Mouse (Mus musculus): ENCODE results near the gene Gm38655. TPM values are rescaled to one million over a fixed set of nuclear protein-coding genes. Genes with fewer than 3 reads are reported as not detected.

Gene Gm38655
- polyA plus RNA-seq (2015; fragmentation: Nextera tagmentation; extraction: Ambion mirVana), result not detected in 2 replicates

DNA sequence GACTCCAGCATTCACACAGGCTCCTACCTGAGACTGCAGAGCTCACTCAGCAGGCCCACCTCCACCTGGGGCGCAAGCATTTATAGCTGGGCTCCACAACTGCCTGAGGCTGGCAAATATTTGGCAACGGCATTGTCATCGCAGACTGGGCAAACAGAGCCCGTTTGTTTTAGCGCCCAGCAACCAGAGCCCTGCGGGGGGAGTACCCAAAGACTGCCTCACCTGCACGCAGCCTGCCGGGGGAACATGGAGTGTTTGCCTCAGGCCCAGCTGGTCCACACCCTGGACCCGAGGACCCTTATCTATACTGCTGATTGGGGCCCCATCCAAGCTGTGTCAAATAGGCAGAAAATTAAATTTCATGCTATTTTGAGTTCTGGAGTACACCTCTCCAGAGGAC, at the start of gene Gm38655:
Gene Gm38655 (minus strand): TSS at position 61 of the 400 bp plus-strand sequence.

DNA sequence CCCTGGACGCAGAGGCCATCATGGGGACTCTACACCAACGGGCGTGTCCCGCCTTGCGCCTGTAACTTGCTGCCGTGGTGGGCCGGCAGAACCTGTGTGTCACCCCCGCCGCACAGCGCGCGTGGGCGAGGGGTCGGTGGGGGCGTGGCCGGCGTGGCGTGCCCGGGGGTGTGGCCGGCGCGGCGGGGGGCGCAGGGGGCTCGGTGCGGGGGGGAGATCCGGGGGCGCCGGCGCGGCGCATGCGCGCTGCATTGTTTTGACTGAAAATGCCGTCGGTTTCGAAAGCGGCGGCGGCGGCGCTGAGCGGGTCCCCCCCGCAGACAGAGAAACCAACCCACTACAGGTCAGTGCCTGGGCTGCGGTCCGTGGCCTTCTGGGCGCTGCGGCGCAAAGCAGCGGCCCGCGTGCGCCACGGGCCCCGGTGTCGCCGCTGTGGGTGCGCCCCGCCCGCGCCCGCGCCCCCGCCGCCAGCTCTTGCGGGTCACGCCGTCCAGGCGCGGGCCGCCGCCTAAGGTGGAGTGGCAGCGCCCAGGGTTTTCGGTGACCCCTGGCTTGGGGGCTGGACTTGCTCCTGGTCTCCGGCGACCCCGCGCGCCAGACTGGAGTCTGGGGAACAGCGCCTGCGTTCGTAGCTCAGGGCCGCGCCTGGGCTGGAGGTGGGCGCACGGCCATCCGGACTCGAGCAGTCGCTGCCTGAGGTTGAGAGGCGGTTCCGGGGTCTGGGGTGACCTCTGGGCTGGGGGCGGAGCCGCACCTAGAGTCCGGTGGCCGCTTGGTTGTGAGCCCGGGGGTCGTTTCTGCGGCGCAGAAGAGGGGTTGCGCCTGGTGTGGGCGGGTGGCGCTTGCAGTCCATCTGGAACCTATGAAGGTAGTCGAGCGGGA, 13.1 kb upstream of the Gm38655 start, which contains the start of gene Unkl:
Gene Unkl (plus strand): TSS at position 248 of the 882 bp plus-strand sequence.

DNA sequence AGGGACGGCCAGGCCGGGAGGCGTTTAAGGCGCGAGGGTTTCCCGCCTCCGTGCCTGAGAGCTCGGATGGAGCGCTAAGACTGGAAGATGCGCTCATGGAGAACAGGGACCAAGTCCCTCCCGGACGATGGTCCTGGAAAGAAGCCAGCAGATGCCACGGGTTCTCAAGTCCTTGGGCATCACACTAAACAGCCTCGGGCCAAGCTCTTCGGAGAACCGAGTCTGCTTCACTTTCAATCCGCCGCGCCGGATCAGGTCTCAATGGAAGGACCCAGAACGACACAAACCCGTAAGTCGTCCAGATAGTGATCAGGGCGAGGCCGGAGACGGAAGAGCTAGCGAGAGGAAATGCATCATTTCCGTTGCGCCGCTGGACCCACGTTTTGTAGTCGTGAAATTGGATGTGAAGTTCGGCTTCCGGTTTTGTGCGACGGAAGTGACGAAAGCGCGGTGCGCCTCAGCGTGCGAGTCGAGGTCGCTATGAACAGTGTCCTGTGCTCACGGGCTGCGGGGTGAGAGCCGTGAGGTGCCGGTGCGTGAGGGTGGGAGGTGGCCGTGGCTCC, 8.9 kb upstream of the Gm38655 start, which contains the start of gene BC003965:
Gene BC003965 (plus strand): TSS at position 426 of the 563 bp plus-strand sequence.

DNA sequence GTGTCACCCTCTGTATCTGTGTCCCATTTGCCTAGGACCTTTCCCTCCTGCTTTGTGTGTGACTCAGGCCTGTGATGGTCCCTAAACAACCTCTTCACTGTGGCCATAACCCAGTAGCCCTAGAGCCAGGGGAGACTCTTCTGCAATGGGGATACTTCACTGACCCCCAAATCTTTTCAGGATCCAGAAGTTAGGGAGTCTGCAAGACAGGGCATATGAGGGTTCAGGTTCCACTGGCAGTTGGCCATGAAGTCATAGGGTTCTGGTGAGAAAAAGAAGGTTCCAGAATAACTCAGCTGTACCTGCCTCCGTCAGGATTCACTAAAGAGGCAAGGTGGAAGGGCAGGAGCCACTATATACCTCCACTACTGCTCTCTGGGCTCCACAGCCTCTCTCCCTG, 13.1 kb downstream of the Gm38655 start, which contains the start of gene Ccdc154:
Gene Ccdc154 (plus strand): TSS at position 301 of the 400 bp plus-strand sequence.

DNA sequence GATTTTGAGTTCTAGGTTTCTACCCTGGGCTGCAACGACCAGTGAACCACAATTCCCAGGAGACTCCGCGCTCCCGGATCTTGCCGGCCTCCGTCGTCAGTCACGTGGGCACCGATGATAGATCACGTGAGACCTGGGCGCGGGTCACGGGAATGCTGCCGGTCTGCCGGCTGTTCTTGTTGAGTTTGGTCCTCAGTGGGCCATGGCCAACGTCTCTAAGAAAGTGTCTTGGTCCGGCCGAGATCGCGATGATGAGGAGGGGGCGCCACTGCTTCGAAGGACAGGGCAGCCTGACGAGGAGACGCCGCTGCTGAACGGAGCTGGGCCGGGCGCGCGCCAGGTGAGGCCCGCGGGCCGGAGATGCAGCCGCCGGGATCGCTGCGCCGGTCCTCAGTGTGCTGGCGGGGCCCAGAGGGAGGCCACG, 42.0 kb downstream of the Gm38655 start, which contains the start of gene Clcn7:
Gene Clcn7 (plus strand): TSS at position 117 of the 424 bp plus-strand sequence.

Other genes starting within 250 kb of the Gm38655 start
- 12.6 and 13.3 TPM in 2 replicates for gene Mapk8ip3, start 238.5 kb downstream of the Gm38655 start, polyA plus RNA-seq (2015; fragmentation: Nextera tagmentation; extraction: Ambion mirVana)
- gene Jpt2, start 214.8 kb downstream of the Gm38655 start, polyA plus RNA-seq (2015; fragmentation: Nextera tagmentation; extraction: Ambion mirVana), result 45.9 and 49.2 TPM in 2 replicates
- 5.2 and 5.9 TPM in 2 replicates for gene Cramp1l, start 159.7 kb downstream of the Gm38655 start, polyA plus RNA-seq (2015; fragmentation: Nextera tagmentation; extraction: Ambion mirVana)
- 80.5 and 98.2 TPM in 2 replicates for gene Ift140, start 159.4 kb downstream of the Gm38655 start, polyA plus RNA-seq (2015; fragmentation: Nextera tagmentation; extraction: Ambion mirVana)
- 24.2 and 26.6 TPM in 2 replicates for gene Tmem204, start 91.9 kb downstream of the Gm38655 start, polyA plus RNA-seq (2015; fragmentation: Nextera tagmentation; extraction: Ambion mirVana)
- 18.4 and 24.4 TPM in 2 replicates for gene Telo2, start 59.5 kb downstream of the Gm38655 start, polyA plus RNA-seq (2015; fragmentation: Nextera tagmentation; extraction: Ambion mirVana)
- not detected in 2 replicates for gene Ptx4, start 54.7 kb downstream of the Gm38655 start, polyA plus RNA-seq (2015; fragmentation: Nextera tagmentation; extraction: Ambion mirVana)
- gene Clcn7, start 42.1 kb downstream of the Gm38655 start, polyA plus RNA-seq (2015; fragmentation: Nextera tagmentation; extraction: Ambion mirVana), result 10.8 and 11.8 TPM in 2 replicates
- 0.05 TPM in 1 of 2 replicates, not detected in the other for gene Ccdc154, start 13.0 kb downstream of the Gm38655 start, polyA plus RNA-seq (2015; fragmentation: Nextera tagmentation; extraction: Ambion mirVana)
- gene BC003965, start 9.1 kb upstream of the Gm38655 start, polyA plus RNA-seq (2015; fragmentation: Nextera tagmentation; extraction: Ambion mirVana), result 21.3 and 22.5 TPM in 2 replicates
- gene Unkl, start 12.9 kb upstream of the Gm38655 start, polyA plus RNA-seq (2015; fragmentation: Nextera tagmentation; extraction: Ambion mirVana), result 5.4 and 5.9 TPM in 2 replicates
- gene Gnptg, start 64.7 kb upstream of the Gm38655 start, polyA plus RNA-seq (2015; fragmentation: Nextera tagmentation; extraction: Ambion mirVana), result 26.0 and 28.1 TPM in 2 replicates
- gene Tsr3, start 64.7 kb upstream of the Gm38655 start, polyA plus RNA-seq (2015; fragmentation: Nextera tagmentation; extraction: Ambion mirVana), result 25.2 and 27.2 TPM in 2 replicates
- gene Baiap3, start 80.9 kb upstream of the Gm38655 start, polyA plus RNA-seq (2015; fragmentation: Nextera tagmentation; extraction: Ambion mirVana), result 1.3 and 2.4 TPM in 2 replicates
- gene Ube2i, start 99.2 kb upstream of the Gm38655 start, polyA plus RNA-seq (2015; fragmentation: Nextera tagmentation; extraction: Ambion mirVana), result 345 and 350 TPM in 2 replicates
- 19.5 and 34.4 TPM in 2 replicates for gene Prss34, start 122.9 kb upstream of the Gm38655 start, polyA plus RNA-seq (2015; fragmentation: Nextera tagmentation; extraction: Ambion mirVana)
- 0.32 TPM in 1 of 2 replicates, not detected in the other for gene Prss28, start 133.2 kb upstream of the Gm38655 start, polyA plus RNA-seq (2015; fragmentation: Nextera tagmentation; extraction: Ambion mirVana)
- not detected in 2 replicates for gene Prss29, start 143.2 kb upstream of the Gm38655 start, polyA plus RNA-seq (2015; fragmentation: Nextera tagmentation; extraction: Ambion mirVana)
- gene Tpsab1, start 170.1 kb upstream of the Gm38655 start, polyA plus RNA-seq (2015; fragmentation: Nextera tagmentation; extraction: Ambion mirVana), result 11.6 and 23.7 TPM in 2 replicates
- gene Tpsb2, start 190.8 kb upstream of the Gm38655 start, polyA plus RNA-seq (2015; fragmentation: Nextera tagmentation; extraction: Ambion mirVana), result 360 and 832 TPM in 2 replicates
- gene Tpsg1, start 193.8 kb upstream of the Gm38655 start, polyA plus RNA-seq (2015; fragmentation: Nextera tagmentation; extraction: Ambion mirVana), result 1.3 and 3.0 TPM in 2 replicates

Measured in spleen, postnatal 0 days (tissue).